Mouse (Mus musculus) spleen, adult 2 months (tissue): ENCODE results near the gene Ston2. TPM values are rescaled to one million over a fixed set of nuclear protein-coding genes. Genes with fewer than 3 reads are reported as not detected.

ENCODE experiments used
- DNase-seq, 2 experiments: peaks; one replicate each; pipeline versions ENCODE4 v3.0.0 to v3.0.0-alpha.2; 2012 to 2021; ENCODE audit warnings: low spot score in 2 of 2, low read depth in 1 of 2
- H3K27ac ChIP-seq: fragments of 200-500 bp; 2 replicates; pipeline ENCODE4 v1.5.1; 2012; ENCODE audit warnings: low read length, inconsistent platforms; ENCODE audit not compliant: insufficient read depth
- H3K27me3 ChIP-seq: fragments of 200-500 bp; 2 replicates; pipeline ENCODE4 v1.6.1; 2012; ENCODE audit warnings: mild to moderate bottlenecking, moderate library complexity, low read length, inconsistent platforms; ENCODE audit not compliant: control insufficient read depth, insufficient read depth
- H3K36me3 ChIP-seq: fragments of 200-500 bp; 2 replicates; pipeline ENCODE4 v1.6.1; 2012; ENCODE audit warnings: mild to moderate bottlenecking, low read length, inconsistent platforms; ENCODE audit not compliant: control insufficient read depth, insufficient read depth
- H3K4me1 ChIP-seq: fragments of 200-500 bp; 2 replicates; pipeline ENCODE4 v1.6.1; 2011; ENCODE audit warnings: inconsistent platforms; ENCODE audit not compliant: control insufficient read depth, insufficient read depth, insufficient read length
- H3K4me3 ChIP-seq: fragments of 200-500 bp; 2 replicates; pipeline ENCODE4 v1.5.1; 2011; ENCODE audit warnings: mild to moderate bottlenecking, inconsistent platforms; ENCODE audit not compliant: insufficient read depth, insufficient read length; ENCODE audit errors: extremely low read depth
- CTCF ChIP-seq: fragments of 200-500 bp; IDR thresholded peaks from 2 replicates; pipeline ENCODE4 v1.5.1; 2011; ENCODE audit warnings: mild to moderate bottlenecking, inconsistent platforms; ENCODE audit not compliant: insufficient read depth, insufficient read length, insufficient replicate concordance; ENCODE audit errors: extremely low read depth
- POLR2A ChIP-seq: fragments of 200-500 bp; IDR thresholded peaks from 2 replicates; pipeline ENCODE4 v1.6.1; 2011; ENCODE audit warnings: low read depth, low read length, inconsistent platforms
- WGBS: fragments of 180-500 bp; shearing (Covaris S2); methylation state at CpG from one replicate; pipeline ENCODE4 v1.1.7; 2018; 5-methylcytosine and 5-hydroxymethylcytosine counted together
- polyA plus RNA-seq: library from polyadenylated mRNA; depleted of rRNA; stranded (reverse); fragments of >200 nt; gene quantifications from 2 replicates; pipeline ENCODE4 v1.2.3, GENCODE M21; 2012

The Ston2 gene
- polyA plus RNA-seq, 1 experiment: 8.1 TPM

DNA sequence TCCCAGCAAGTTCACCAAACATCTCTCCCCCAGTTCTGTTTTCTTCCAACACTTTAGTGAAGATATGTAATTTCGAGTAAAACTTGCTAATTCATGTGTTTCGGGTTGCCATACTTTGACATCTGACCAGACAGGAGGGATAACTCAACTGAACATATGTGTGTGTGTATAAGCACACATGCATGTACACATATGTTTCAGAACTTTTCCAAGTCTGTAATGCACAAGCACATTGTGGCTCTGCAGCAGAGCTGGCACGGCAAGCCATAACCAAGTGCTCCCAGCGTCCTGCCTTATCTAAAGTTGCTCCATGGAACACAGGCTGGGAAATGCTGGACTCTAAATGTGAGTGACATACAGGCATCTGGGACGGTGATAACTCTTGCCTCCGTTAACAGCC lies 78.6 kb downstream of the Ston2 start:
- no peak overlapping the region for H3K4me3 ChIP-seq
- no peak overlapping the region for H3K27ac ChIP-seq
- no peaks in the 10 kb centered on the region for H3K4me1 ChIP-seq
- DNase-seq: no peak
- H3K27me3 ChIP-seq: no peaks in the 10 kb centered on the region
- 89% methylated on average over 6 of the region's 6 CpGs for WGBS
- no peaks in the 10 kb centered on the region for H3K36me3 ChIP-seq
- TF ChIP-seq CTCF (no peak), POLR2A (no peak)

DNA sequence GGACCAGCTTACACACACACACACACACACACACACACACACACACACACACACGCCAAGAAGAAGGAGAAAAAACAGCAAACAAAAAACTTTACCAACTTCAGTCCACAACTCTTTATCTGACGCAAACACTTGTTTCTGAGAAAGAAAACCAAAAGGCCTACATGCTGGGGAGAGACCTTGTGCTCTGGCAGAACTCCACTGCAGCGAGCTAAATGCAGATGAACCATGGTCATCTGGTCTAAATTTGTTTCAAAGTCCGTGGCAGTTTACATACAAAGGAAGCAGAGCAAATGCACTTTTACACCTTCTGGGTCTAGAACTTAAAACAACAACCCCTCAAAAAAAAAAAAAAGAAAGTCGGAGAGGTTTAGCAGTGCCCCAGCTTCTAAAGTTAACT lies 79.0 kb downstream of the Ston2 start:
- H3K36me3 ChIP-seq: no peaks in the 10 kb centered on the region
- no peak overlapping the region for H3K27ac ChIP-seq
- H3K27me3 ChIP-seq: no peaks in the 10 kb centered on the region
- no peak overlapping the region for H3K4me3 ChIP-seq
- TF ChIP-seq POLR2A (no peak), CTCF (no peak)
- no peak for DNase-seq
- WGBS: 69% methylated on average over 5 of the region's 5 CpGs
- H3K4me1 ChIP-seq: no peaks in the 10 kb centered on the region

DNA sequence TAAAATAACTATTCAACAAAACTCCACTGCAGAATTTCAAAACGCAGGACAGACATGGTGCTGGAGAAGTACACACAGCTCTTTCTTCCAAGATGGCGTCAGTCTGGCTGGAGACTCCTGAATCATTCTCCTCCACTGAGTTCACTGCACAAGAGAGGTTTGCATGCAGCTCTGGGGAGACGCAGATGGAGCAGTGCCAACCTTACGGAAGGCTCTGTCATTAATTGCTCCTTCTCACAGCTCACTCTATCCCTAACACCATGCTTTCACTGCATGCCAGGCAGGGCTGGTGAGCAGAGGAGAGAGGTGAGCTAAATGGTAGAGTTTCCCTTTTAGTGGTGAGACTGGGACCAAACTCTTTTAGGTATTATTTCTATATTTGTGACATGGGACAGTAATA lies 80.4 kb downstream of the Ston2 start:
- no peaks in the 10 kb centered on the region for H3K4me1 ChIP-seq
- H3K36me3 ChIP-seq: no peaks in the 10 kb centered on the region
- no peak for DNase-seq
- H3K4me3 ChIP-seq: no peak overlapping the region
- 92% methylated on average over 4 of the region's 4 CpGs for WGBS
- TF ChIP-seq CTCF (no peak), POLR2A (no peak)
- H3K27me3 ChIP-seq: no peaks in the 10 kb centered on the region
- H3K27ac ChIP-seq: no peak overlapping the region

DNA sequence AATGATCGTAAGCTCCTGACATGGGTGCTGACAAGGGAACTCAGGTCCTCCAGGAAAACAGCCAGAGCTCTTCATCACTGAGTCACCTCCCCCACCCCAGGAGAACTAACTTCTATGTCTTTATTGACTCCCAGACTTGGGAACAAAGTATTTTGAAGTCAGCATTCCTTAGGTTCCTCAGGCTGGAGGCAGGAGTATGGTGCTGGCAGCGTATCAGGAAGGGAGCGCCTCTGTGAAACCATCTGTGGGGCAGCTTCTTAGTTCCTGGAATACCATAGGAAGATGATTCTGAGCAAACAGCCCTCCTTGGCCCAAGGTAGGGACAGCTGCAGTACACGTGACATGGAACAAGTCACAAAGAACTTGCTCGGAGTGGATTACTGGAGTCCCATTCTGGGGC lies 84.7 kb downstream of the Ston2 start:
- 96% methylated on average over 5 of the region's 5 CpGs for WGBS
- H3K4me1 ChIP-seq: no peaks in the 10 kb centered on the region
- no peak overlapping the region for H3K4me3 ChIP-seq
- H3K27me3 ChIP-seq: no peaks in the 10 kb centered on the region
- H3K27ac ChIP-seq: no peak overlapping the region
- H3K36me3 ChIP-seq: no peaks in the 10 kb centered on the region
- TF ChIP-seq CTCF: no peak
- no peak for TF ChIP-seq POLR2A
- no peak for DNase-seq

DNA sequence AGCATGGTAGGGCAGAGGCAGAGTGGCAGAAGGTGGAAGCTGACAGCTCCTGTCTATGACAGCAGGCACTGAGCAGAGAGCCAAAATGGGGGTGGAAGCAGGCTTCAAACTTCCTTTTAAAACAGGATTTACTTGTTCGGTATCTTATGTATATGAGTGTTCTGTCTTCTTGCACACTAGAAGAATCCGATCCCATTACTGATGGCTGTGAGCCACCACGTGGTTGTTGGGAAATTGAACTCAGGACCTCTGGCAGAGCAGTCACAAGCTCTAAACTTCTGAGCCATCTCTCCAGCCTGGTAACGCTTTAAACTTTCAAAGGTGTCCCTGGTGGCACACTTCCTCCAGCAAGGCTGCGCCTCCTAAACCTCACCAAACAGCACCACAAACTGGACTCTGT lies 85.4 kb downstream of the Ston2 start:
- no peak overlapping the region for H3K4me3 ChIP-seq
- no peaks in the 10 kb centered on the region for H3K27me3 ChIP-seq
- TF ChIP-seq CTCF (no peak), POLR2A (no peak)
- no peaks in the 10 kb centered on the region for H3K36me3 ChIP-seq
- H3K27ac ChIP-seq: no peak overlapping the region
- no peaks in the 10 kb centered on the region for H3K4me1 ChIP-seq
- no peak for DNase-seq
- WGBS: 83% methylated on average over 5 of the region's 5 CpGs

DNA sequence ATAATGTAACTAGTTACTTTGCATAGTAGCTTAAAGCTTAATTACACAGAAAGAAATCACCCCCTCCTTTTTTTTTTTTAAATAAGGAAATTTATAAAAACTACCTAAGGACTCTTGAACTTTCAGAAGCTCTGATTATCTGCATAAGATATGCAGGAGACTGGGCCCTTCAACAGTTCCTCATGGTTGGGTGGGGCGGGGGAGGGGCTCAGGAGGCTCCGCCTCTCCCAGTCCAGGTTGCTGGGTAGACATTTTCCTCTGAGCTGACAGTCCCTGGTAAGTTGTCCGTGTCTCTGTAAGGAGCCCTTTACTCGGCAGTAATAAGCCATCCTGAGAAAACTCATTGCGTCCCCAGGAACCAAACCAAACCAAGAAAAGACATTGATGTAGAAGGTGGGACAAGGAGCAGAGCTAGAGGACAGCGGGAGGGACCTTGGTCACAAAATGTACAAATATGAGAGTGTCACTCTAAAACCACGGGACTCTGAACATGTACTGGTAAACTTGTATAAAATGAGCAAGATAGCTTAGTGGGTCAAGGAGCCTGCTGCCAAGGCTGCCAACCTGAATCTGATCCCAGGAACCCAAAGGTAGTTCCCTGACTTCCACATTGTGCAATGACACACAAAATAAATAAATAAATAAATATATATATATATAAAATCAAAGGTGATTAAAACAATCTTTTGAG lies 88.6 kb downstream of the Ston2 start:
- no peak for DNase-seq
- Histone ChIP-seq H3K4me1 (no peaks in the 10 kb centered on the region), H3K27ac (no peak overlapping the region), H3K27me3 (no peaks in the 10 kb centered on the region), H3K4me3 (no peak overlapping the region), H3K36me3 (no peaks in the 10 kb centered on the region)
- WGBS: 92% methylated on average over 7 of the region's 7 CpGs
- TF ChIP-seq POLR2A: no peak
- TF ChIP-seq CTCF: no peak

DNA sequence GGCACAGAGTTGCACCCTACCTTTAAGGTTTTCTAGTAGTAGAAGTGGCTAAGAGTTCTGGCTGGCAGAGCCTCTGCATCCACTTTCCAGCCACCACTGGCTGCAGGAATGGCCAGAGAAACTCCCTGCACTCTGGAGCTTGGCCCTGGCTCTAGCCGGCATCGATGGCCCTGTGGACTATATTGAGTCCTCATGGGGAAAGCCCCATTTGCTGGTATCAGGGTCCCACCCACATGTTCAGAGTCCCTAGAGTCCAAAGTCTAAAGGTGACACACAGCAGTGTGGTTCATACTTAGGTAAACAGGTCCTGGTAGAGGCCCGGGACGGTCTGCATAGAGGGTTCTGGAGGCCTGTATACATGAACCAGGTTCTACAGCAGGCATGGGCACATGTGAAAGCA lies 92.0 kb downstream of the Ston2 start:
- WGBS: 88% methylated on average over 4 of the region's 4 CpGs
- Histone ChIP-seq H3K36me3 (no peaks in the 10 kb centered on the region), H3K4me1 (no peaks in the 10 kb centered on the region; the same call in 1 of the 2 replicates), H3K27ac (no peak overlapping the region), H3K27me3 (no peaks in the 10 kb centered on the region), H3K4me3 (no peak overlapping the region)
- DNase-seq: no peak
- TF ChIP-seq CTCF (no peak), POLR2A (no peak)
